Mouse (Mus musculus) brain, adult 2 months (tissue): ENCODE results near the gene Aanat.
"Not testable (repeated sequence)": the region's sequence is repeated elsewhere in the genome, so short reads cannot be mapped to it uniquely, and the experiment has no call there.

Source experiments
- DNase-seq: peaks from one replicate; pipeline ENCODE4 v3.0.0; 2011; ENCODE audit warnings: low read depth, low spot score

The Aanat gene

GRCm38 (mm10) chr11:116627072-116628020, 41.1 kb downstream of the Aanat start:
- peak; percentile 51 for DNase-seq

- DNase-seq = peak; percentile 93
These were observed 42.5 kb downstream of the Aanat start for GRCm38 (mm10) chr11:116628712-116629111.

DNA sequence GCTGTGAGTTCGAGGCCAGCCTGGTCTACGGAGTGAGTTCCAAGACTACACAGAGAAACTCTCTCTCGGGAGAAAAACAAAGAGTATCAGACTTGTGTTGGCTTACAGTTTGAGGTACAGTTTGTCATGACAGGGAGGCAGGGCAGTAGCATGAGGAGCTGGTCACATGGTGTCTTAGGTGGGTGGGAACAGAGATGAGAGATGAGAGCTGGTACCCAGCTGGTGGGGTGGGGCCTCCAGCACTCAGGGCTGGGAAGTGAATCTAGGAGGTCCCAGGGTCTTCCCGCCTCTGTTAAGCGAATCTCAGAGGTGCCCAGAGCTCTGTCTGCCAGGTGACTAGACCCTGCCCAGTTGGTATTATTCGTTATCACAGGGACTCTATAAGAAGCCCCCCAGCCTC, 43.2 kb downstream of the Aanat start:
- no peak for DNase-seq

- no peak for DNase-seq
These were observed 44.1 kb downstream of the Aanat start for GRCm38 (mm10) chr11:116630171-116630965.

- no peak for DNase-seq
These were observed 46.7 kb downstream of the Aanat start for GRCm38 (mm10) chr11:116632962-116633361.

- not testable (repeated sequence) for DNase-seq
These were observed 50.4 kb downstream of the Aanat start for GRCm38 (mm10) chr11:116636607-116637006.

- DNase-seq = no peak
These were observed 54.9 kb downstream of the Aanat start for GRCm38 (mm10) chr11:116641168-116641567.

- DNase-seq = no peak
These were observed 55.5 kb downstream of the Aanat start for GRCm38 (mm10) chr11:116641731-116642130.

GRCm38 (mm10) chr11:116642681-116643578, 56.7 kb downstream of the Aanat start:
- DNase-seq = peak; percentile 93

DNA sequence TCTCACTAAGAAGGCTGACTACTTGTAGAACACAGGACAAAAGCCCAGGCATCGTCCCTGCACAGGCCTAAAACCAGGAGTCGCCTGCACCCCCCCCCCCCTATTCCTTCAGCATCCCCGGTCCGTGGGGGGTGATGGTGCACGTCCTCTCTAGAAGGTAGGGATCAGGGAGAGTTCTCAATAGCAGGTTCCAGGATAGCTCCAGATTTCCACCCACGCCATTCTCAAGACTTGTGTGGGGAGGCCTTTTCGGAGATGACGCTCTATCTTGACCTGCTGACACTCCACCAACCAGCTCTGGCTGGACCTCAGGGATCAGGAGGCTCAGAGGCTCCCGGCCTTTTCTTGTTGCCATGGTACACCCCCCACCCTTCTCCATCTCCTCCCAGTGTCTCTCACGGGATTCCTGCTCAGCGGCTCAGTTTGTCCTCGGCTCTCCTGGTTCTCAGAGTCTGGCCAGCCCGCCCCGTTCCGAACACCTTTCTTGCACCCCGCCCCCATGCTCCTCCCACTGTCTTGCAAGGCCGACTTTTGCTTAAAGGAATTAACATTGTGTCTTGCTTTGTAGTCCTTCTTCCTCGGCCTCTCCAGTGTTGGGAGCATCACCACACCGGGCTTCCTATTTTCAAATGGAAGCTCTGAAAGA, 57.5 kb downstream of the Aanat start:
- peak; percentile 63 for DNase-seq

GRCm38 (mm10) chr11:116644225-116645112, 58.2 kb downstream of the Aanat start:
- peak; percentile 54 for DNase-seq

DNA sequence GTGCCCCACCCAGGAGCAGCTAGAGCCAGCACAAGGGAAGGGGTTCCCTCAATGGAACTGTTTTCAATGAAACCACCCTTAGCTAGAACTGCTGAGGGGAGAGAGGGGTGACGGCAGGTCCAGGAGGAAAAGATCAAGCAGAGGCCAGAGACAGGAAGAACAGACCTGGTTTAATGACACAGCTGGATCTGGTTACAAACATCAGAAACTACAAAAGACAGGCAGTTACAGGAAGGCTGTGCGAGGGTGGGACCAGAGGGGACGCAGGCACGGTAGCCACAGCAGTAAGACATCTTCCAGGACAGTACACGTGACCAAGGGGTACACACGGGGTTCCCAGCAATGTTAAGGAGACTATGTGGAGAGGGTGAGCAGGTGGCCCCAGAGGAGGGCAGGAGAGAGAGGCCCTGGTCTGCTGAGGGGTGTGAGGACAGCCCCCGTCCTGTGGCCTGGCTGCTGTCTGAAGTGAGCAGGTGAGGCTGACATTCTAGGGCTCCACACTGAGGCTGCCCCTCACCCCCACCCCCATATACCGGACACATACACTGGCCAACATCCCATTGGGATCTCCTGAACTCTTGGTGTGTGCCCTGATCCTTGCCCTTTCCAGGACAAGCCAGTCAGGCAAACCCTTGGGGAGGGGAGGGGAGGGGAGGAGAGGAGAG, 59.3 kb downstream of the Aanat start:
- DNase-seq = no peak

GRCm38 (mm10) chr11:116646136-116646535, 59.9 kb downstream of the Aanat start:
- no peak for DNase-seq

- DNase-seq = no peak
These were observed 60.5 kb downstream of the Aanat start for GRCm38 (mm10) chr11:116646771-116647170.
